Mouse (Mus musculus) brain, embryonic 14.5 days (tissue): Measurements from ENCODE around the gene Fstl3.

Experiments used
- CTCF ChIP-seq: fragments of 200-500 bp; IDR thresholded peaks from 2 replicates; pipeline ENCODE4 v1.5.1; 2012; ENCODE audit warnings: inconsistent platforms, mild to moderate bottlenecking, moderate library complexity, borderline replicate concordance; ENCODE audit not compliant: insufficient read depth, insufficient read length; ENCODE audit errors: extremely low read depth
- POLR2A ChIP-seq: fragments of 200-500 bp; IDR thresholded peaks from 2 replicates; pipeline ENCODE4 v1.6.1; 2012; ENCODE audit warnings: mild to moderate bottlenecking, inconsistent platforms, borderline replicate concordance; ENCODE audit not compliant: poor library complexity, insufficient read depth, insufficient read length, severe bottlenecking; ENCODE audit errors: extremely low read depth

DNA sequence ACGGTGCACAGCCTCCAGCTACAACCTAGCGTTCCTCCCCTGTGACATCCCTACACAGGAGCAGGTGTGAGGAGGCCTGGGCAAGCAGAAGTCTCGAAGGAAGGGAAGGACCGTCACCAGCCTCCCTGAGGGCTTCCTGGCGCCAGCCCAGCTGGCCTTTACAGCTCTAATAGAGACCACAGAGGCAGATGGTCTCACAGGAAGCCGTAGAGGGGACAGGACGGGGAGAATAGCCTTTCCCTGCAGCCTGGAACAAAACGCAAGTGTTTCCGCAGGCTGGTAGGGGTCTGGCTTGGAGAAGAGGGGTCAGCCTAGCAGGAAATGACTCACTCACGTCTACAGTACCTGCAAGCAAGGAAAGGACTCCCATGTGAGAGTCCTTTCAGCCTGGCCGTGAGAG lies 30.8 kb downstream of the Fstl3 start:
- TF ChIP-seq CTCF (no peak), POLR2A (no peak)
